Mouse (Mus musculus) myocyte (in vitro differentiated cells): Measurements from ENCODE around the gene Ino80.

Source experiments
- CEBPB ChIP-seq: IDR thresholded peaks from 2 replicates; pipeline ENCODE4 v1.6.1; 2011; ENCODE audit warnings: mild to moderate bottlenecking, moderate library complexity; ENCODE audit not compliant: poor library complexity, insufficient read depth, severe bottlenecking
- MAX ChIP-seq: IDR thresholded peaks from one replicate; pipeline ENCODE4 v1.6.1; 2011; ENCODE audit warnings: low read depth, mild to moderate bottlenecking, control low read depth
- MYOG ChIP-seq, 3 experiments: IDR thresholded peaks; one replicate each; pipeline ENCODE4 v1.6.1; 2011; ENCODE audit warnings: control low read depth in 2 of 3, low read depth in 2 of 3, mild to moderate bottlenecking in 2 of 3; ENCODE audit not compliant: insufficient read length in 2 of 3, control insufficient read depth in 1 of 3, insufficient read depth in 1 of 3
- POLR2A ChIP-seq: IDR thresholded peaks from one replicate; pipeline ENCODE4 v1.6.1; 2011; ENCODE audit warnings: low read depth, mild to moderate bottlenecking, control low read depth, moderate library complexity; ENCODE audit not compliant: insufficient read length
- POLR2AphosphoS2 ChIP-seq: IDR thresholded peaks from one replicate; pipeline ENCODE4 v1.6.1; 2011; ENCODE audit warnings: low read depth, control low read depth; ENCODE audit not compliant: insufficient read length
- TCF12 ChIP-seq: IDR thresholded peaks from one replicate; pipeline ENCODE4 v1.6.1; 2011; ENCODE audit warnings: mild to moderate bottlenecking, control low read depth; ENCODE audit not compliant: poor library complexity, insufficient read depth, severe bottlenecking

GRCm38 (mm10) chr2:119332177-119332661 is 145.3 kb downstream of the Ino80 start:
- TF ChIP-seq MAX (no peak), POLR2A (no peak), TCF12 (no peak), MYOG (IDR thresholded peaks at IDR 0.05; ENCODE audit: control insufficient read depth in 1 of 3, insufficient read depth in 1 of 3, insufficient read length in 2 of 3, low read depth in 2 of 3) (peak in 2 of 3 experiments; percentile 20 to 57), POLR2AphosphoS2 (no peak), CEBPB (no peak)
